Mouse (Mus musculus): ENCODE measurements at regions not wholly inside any gene's neighbourhood (a gene's known extent, or its start where the extent isn't known, plus 50 kb on each side); places are given as distances from the start of the nearest gene placed in this dataset.

- Histone ChIP-seq H3K9me3 (ENCODE audit: control insufficient read depth, low read length) (no peaks in the 10 kb centered on the region), H3K9ac (ENCODE audit: low read depth, low read length) (no peak overlapping the region), H3K27ac (ENCODE audit: low read depth, low read length) (no peak overlapping the region), H3K4me2 (replicated peaks; ENCODE audit: low read depth, low read length) (no peak overlapping the region), H3K4me1 (ENCODE audit: control insufficient read depth, insufficient read depth, low read length) (no peaks in the 10 kb centered on the region), H3K4me3 (ENCODE audit: low read length) (no peak overlapping the region), H3K27me3 (ENCODE audit: control insufficient read depth, insufficient read depth, low read length) (no peaks in the 10 kb centered on the region), H3K36me3 (ENCODE audit: control insufficient read depth, insufficient read depth, low read length) (no peaks in the 10 kb centered on the region)
- 48% methylated on average over 6 of the region's 6 CpGs for WGBS
- no peak for ATAC-seq (ENCODE audit: low FRiP score, low TSS enrichment)
These were observed 246.8 kb upstream of the Mms22l start for GRCm38 (mm10) chr4:24249243-24249970.

GRCm38 (mm10) chr4:24278154-24278553, 218.1 kb upstream of the Mms22l start:
- Histone ChIP-seq H3K4me2 (replicated peaks; ENCODE audit: low read depth, low read length) (no peak overlapping the region), H3K36me3 (ENCODE audit: control insufficient read depth, insufficient read depth, low read length) (no peaks in the 10 kb centered on the region), H3K4me3 (ENCODE audit: low read length) (no peak overlapping the region), H3K27me3 (ENCODE audit: control insufficient read depth, insufficient read depth, low read length) (no peaks in the 10 kb centered on the region), H3K9ac (ENCODE audit: low read depth, low read length) (no peak overlapping the region), H3K9me3 (ENCODE audit: control insufficient read depth, low read length) (no peaks in the 10 kb centered on the region), H3K4me1 (ENCODE audit: control insufficient read depth, insufficient read depth, low read length) (no peaks in the 10 kb centered on the region), H3K27ac (ENCODE audit: low read depth, low read length) (no peak overlapping the region)
- WGBS = 57% methylated on average over 3 of the region's 3 CpGs
- no peak for ATAC-seq (ENCODE audit: low FRiP score, low TSS enrichment)

All from kidney, embryonic 14.5 days (tissue).